Mouse (Mus musculus) adrenal gland, adult 2 months (tissue): ENCODE measurements at regions not wholly inside any gene's neighbourhood (a gene's known extent, or its start where the extent isn't known, plus 50 kb on each side); places are given as distances from the start of the nearest gene placed in this dataset.

Source experiments
- DNase-seq: peaks from one replicate; pipeline ENCODE4 v3.0.0; 2021

DNA sequence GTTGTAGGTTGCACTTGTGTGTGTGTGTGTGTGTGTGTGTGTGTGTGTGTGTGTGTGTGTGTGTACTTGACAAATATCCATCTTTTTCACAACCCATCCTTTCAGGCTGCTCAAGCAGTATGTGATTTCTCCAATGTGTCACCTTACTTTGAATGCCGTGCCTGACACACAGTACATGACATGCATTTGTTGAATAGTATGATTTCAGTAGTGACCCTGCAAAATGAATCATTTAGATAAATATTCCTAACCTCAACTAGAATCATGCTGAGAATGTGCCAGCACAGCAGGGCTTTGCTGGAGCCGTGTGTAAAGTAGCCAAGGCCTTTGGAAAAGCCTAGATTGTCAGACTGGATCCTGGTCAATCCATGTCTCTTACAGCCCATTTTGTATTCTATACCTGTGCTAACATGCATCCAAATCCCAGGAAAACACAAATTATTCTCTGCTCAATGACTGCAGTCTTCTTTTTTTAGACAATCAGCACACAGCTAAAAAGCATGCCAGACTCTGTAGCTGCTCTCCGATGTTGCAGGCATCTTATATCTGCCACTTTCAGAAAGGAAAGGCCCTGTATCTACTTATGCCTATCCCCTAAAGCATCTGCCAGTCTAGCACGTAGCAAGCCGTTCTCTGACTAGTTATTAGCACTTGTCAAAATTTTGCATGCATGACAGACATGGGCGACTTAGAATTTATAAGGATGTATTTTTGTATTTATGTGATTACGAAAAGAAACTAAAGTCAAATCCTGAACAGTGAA is 60.0 kb upstream of the Gpr141 start:
- DNase-seq, result peak; percentile 54

GRCm38 (mm10) chr13:19882889-19883288 is 58.8 kb upstream of the Gpr141 start:
- DNase-seq, result no peak

DNA sequence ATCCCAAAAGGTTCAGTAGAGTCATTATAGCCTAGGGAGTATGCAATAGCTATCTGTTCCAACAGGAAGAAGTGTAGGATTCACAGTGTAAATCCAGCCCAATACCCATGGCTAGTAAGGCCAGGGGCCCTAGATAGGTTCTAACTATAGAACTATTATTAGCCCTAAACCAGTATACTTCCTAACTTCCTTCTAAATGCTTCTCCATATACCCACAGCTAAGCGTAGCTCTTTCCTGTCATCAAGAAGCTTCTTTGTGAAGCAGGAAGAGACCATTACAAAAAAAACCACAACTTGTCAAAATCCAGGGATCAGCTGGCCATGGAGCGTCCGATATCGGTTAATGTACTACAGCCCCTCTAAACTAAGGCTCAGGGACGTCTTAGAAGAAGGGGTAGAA is 57.7 kb upstream of the Gpr141 start:
- no peak for DNase-seq

GRCm38 (mm10) chr13:19874621-19875249 is 50.7 kb upstream of the Gpr141 start:
- DNase-seq, result no peak
